Mouse (Mus musculus) lung, postnatal 0 days (tissue): Measurements from ENCODE around the gene Cib3.

Experiments used
- CTCF ChIP-seq: IDR thresholded peaks from 2 replicates; pipeline ENCODE4 v1.5.1; 2016; ENCODE audit warnings: antibody characterized with exemption, mild to moderate bottlenecking
- EP300 ChIP-seq: IDR thresholded peaks from 2 replicates; pipeline ENCODE4 v1.6.1; 2016; ENCODE audit warnings: antibody characterized with exemption, mild to moderate bottlenecking, control low read depth

DNA sequence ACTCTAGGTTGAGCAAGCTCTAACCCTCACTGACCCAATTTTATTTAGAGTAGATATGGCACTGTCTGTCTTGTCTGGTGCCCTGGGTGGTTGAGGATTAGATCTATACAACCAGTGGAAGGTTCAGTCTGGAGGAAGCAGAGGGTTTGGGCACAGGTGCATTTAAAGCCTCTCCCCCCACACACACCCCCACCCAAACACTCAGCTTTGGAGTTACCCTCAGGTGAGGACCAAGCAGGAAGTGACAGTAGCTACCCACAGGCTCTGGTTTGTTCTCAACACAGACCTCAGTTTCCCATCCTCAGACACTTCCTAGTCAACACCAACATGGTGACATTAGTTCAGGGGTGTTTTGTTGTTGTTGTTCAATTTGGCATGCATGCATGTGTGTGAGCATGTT is 49.8 kb downstream of the Cib3 start:
- no peak for TF ChIP-seq CTCF
- TF ChIP-seq EP300, result no peak
